Mouse (Mus musculus): ENCODE measurements around the gene Anks3.

Gene Anks3

DNA sequence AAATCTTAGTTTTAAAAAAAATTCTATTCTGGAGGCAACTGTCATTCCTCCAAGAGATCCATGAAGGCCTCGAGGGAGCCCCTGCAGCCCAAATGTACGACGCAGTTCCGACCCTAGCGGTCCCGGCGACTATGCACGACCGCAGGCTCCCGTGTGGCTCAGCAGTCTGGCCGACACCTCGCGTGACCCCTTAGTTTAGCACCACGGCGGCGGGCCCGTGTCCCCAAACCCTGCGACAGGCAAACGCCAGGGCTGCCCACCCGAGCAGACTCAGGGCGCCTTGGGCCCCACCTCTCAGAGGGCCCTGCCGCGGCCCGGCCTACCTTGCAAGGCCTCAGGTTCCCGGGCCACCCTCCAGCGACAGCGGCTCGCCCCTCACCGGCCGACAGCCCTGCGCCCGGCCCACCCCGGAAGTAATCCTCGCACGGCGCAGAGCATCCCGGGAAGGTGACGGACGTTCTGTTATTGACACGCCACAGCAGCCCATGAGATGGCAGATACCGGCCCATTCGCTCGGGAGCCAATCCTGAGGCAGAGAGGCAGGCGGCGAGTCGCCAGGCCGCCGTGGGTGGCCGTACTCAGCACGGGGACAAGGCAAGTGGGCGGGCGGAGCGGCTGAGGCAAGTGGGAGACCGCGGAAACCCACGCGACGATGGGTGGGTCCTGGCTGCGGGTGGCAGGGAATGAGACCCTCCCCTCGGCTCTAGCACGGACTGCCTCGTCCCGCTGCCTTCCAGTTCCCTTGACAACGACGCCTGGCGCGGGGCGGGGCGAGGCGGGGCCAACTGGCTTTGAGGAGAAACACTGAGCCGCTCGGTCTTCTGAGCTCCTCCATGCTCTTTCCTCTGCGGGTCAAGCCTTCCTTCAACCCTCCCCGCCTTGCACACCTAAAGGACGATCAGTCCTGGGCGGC is at the start of gene Anks3:
Gene Anks3 (minus strand): TSS at position 409 of the 913 bp plus-strand sequence.
- peak; percentile 99 to 100 for DNase-seq

DNA sequence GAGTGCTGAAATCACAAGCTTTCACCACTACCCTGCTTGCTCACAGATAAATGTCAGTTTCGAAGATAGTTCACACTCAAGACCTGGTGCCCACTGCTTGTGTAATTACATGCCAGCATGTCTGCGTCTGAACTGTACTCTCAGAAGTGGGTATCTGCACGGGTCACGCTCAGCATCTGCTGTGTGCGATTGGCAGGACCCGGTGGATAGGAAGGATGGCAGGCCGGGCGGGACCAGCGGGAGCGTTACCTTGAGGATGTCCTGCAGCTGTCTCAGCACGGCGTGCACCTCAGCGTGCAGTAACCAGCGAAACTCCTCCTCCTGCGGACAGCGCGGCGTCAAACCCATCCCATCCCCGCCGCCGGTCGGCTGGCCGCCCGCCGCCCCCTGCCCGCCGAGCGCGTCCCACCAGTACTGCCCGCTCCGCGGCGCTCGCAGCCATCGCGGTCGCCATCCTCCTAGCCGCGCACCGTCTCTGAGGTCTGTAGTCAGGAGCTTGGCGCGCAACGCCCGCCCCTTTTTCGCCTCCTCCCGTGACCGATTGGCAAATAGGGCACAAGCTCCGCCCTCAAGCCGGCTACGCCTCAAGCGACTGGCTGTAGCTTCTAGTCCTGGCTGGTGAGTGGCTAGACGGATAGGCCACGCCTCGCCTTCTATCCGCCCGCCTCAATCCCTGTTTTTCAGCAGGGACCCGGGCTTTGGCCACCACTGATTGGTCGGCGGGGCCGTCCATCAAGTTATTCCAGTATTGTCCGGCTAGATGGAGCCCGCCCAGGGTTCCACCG is 49.2 kb upstream of the Anks3 start, which contains the start of gene Rogdi:
Gene Rogdi (minus strand): TSS at position 500 of the 785 bp plus-strand sequence.
- peak; percentile 99 for DNase-seq

DNA sequence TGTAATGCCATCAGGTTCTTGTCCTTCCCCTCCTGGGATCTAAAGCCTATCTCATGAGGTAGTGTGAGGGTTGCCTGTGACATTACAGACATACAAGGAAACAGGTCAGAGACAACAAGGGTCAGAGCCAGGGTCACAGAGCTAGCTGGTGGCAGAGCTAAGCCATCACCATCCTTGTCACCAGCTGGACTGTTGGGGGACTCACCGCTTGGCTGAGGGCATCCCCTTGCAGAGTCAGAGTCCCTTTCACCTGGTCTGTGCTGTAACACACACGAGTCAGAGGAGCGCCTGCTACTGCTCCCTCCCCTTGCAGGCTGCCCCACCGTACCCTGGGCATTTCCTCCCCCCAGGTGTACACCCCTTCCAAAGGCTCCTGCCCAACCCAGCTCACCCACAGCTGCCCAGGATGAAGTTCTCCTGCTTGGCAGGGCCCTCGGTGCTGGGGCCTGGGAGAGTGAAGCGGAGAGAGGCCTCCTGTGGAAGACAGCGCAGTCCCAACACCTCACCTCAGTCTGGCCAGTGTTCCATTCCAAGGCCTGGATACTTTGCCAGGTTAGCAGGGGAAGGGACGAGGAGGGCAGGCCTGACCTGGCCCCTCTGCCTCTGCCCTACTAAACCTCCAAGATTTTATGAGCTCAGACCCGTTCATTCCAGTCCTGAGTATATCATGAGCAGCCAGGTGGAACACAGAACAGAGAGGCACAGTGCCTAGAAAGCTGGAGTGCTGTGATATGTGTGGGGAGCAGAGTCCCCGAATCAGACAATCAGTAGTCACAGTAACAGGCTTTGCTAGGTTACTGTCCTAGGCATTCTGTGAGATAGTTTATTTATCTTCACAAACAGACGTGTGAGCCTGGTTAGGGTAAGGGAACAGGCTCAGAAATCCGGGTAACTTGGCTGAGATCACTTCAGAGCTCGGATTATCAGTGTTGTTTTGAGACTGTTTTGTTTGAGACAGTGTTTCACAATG is 48.3 kb upstream of the Anks3 start:
- DNase-seq: peak in 1 of 2 experiments; percentile 36

DNA sequence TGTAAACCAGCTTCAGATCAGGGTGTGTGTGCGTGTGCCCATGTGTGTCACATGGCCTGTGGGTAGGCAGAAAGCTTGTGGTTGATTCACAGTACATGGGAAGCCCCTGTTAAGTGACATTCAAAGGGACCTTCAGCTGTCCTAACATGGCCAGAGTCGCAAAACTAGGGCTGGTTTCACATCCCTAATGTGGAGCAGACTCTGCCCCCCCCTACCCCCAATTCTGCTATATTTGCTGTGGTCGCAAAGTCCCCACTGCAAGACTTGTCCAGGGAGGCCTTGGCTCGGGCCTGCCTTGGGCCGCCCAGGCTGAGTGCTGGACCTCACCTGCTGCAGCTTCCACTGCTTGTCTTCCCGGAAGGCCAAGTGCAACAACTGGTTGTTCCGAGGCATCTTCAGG is 47.3 kb upstream of the Anks3 start:
- DNase-seq: no peak

DNA sequence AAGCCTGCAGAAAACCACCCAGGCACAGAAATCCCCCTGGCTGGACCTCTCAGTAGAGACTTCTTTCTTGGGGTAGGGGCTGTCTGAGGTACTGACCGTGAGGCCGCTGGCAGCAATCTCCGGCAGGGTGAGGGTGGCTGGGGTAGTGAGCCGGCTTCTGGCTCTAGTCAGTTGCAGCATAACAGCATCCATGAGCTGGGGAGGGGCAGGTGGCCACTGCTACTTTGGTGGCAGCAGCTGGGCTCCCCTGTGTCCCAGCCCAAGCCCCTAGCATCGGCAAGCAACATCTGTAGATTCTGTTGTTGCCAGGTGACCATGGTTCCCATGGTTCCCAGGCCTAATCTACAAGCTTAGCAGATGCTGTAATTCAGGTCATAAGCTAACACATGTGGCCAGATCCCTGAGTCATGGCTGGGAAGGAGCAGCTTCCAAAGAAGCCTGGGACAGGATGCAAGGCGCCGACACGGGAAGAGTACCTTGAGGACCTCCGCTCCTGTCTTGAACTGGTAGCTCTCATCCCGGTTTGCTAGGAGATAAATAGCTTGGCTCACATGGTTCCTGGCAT is 46.4 kb upstream of the Anks3 start:
- DNase-seq: no peak

DNA sequence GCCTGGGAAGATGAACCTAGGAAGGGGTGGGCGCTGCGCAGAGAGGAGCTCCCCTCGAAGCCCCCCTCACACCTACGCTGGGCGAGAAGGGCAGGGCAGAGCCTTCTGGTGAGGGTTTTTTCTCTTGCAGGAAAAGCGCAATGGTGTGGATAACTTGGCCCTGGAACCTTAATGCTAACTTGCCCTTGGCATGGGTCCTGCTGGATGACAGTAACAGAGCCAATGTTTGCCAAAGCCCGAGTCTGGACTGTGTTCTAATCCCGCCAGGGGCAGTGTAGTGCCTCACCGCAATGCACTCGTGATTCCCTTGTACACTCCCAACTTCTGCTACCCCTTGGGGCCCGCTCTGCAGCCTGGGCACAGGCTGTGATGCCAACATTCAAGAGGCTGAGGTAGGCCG is 44.1 kb upstream of the Anks3 start:
- peak; percentile 61 to 65 for DNase-seq

DNA sequence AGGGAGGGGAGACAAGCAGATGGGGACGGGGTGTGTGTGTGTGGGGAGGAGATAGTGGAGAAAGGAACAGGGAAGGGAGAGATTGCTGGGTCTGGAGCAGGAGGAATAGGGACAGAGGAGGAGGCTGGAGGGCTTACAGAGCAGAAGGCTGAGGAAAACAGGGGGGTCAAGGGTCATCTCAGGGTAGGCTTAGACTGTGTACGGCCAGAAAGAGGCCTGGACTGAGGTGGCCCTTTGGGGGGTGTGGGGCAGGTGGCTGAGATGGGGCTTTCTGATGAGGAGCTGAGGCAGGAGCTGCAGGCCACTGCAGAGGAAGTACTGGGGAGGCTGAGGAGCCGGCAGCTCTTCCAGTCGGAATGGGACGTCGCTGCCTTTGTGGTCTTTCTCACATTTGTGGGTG is 43.5 kb upstream of the Anks3 start:
- DNase-seq: no peak

DNA sequence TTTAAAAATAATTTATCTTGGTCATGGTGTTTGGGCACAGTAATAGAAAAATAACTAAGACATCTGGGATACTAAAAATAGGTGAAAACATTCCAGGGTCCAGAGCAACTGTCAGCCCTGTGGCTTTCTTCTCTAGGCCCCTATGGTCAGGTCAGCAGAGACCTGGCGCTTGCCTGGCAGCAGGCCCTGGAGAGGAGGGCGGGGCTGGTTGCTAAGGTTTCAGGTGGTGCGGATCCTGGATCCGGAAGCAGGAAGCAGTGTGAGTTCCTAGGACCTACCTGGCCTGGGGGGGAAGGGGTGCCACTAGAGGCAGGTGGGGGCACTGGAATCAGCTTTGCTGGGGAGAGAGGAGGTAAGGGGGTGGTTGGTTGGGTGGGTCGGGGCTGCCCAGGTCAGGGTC is 43.1 kb upstream of the Anks3 start, which contains the start of gene Smim22:
Gene Smim22 (plus strand): TSS at position 222 of the 400 bp plus-strand sequence.
- peak; percentile 52 to 54 for DNase-seq

DNA sequence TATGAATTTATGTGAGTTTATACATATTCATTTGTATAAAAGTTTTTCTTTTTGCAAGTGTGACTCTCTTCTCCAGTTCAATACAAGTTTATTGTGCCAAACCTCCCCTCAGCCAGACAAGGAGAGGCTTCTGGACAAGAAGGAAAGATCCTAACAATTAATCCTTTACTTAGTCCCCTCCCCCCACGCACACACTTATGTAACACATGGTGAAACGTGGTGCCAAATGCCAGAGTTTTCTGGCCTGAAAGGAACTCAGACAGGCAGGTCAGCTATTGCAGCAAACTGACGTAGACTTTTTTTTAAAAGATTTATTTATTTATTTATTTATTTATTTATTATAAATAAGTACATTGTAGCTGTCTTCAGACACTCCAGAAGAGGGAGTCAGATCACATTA is 36.6 kb upstream of the Anks3 start:
- no peak for DNase-seq

DNA sequence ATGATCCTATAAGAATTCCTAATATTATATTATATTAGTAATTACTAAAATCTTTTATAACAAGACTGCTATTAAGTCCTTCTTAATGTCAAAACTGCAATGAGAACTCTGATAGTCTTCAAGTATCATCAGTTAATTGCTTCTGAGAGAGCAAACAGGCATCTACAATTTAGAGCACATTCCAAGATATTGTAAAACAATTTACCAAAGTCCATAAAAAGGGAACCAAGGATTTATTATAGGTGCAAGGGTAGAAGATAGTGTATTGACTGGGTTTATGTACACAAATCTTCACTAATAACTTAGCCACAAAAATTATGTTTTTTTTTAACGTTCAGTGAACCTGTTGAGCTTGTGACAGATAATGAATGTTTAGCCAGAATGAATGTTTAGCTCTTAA is 35.0 kb upstream of the Anks3 start:
- DNase-seq: no peak

DNA sequence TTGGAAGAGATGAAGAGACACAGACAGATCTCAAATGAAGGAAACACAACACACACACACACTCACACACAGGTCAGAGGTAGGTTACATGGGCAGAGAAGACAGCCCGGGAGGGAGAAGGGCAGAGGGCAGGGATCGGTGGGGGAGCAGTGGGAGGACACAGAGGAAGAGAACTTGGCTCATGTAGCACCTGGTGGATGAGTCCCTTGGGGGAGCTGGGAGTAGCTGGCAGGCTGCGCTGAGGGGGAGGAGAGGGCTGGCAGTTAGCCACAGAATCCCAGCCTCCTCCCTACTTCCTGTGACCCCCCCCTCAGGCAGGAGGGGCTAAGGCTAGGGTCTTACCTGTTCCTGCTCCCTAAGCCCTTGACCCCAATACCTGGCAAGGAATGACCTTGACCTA is 33.5 kb upstream of the Anks3 start, which contains the start of gene Sept12:
Gene Sept12 (minus strand): TSS at position 300 of the 400 bp plus-strand sequence.
- no peak for DNase-seq

DNA sequence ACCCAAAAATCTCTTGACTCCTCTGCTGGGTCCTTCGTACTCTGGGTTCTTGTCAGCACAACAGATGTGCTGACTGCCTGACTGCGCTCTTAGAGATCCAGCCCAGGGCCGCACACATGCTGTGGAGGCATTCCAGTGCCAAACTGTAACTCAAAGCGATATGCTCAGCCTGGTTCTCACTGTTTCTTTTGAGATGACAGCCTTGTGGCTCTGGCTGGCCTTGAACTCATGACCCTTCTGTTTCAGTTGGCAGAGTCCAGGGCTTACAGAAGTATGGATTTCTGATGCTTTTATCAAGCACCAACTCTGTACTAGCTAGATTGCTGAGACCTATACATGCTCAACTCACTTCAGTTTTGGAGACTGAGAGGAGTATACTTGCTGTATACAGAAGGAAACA is 29.3 kb upstream of the Anks3 start:
- no peak for DNase-seq

DNA sequence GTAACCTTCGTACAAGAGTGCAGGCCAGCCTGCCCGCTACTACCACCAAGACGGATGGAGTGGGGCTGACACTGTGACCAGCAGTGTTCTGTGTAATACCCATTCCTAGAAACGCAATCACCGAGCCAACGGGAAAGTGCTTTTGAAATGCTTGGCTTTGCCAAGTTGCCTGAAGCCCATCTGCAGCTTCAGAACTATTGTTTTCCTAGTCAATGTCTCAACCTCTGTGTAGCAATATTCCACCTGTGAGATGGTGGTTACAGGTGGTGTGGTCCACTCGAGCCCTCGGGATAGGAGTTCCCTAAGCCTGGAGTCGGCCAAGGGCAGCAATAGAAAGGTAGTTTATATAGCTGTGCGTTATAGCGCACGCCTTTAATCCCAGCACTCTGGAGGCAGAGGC is 20.7 kb upstream of the Anks3 start:
- no peak for DNase-seq

DNA sequence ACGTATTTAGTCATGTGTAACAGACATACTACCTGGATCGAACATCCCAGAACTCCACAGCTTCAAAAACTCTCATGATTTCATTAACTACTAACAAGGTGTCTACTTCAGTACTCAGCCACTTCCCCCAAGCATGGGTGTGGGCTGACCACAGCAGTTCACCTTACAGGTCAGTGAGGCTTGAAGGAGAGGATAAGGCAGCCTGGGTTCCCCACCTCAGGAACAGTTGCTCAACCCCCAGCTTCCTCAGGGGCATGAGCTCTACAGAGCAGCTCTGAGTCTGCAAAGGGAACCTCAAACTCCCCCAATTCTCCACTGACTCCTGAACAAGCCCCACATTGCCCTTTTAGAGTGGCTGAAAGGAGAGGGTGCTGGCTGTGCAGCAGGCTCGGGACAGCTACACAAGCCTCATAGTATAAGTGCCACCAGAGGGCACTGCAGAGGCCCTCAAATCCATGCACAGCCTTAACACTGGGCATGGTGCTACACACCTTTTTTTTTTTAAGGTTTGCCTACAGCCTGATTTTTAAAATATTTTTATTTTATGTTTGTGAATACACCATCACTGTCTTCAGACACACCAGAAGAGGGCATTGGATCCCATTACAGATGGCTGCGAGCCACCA is 15.9 kb upstream of the Anks3 start:
- DNase-seq: peak; percentile 41 to 50

DNA sequence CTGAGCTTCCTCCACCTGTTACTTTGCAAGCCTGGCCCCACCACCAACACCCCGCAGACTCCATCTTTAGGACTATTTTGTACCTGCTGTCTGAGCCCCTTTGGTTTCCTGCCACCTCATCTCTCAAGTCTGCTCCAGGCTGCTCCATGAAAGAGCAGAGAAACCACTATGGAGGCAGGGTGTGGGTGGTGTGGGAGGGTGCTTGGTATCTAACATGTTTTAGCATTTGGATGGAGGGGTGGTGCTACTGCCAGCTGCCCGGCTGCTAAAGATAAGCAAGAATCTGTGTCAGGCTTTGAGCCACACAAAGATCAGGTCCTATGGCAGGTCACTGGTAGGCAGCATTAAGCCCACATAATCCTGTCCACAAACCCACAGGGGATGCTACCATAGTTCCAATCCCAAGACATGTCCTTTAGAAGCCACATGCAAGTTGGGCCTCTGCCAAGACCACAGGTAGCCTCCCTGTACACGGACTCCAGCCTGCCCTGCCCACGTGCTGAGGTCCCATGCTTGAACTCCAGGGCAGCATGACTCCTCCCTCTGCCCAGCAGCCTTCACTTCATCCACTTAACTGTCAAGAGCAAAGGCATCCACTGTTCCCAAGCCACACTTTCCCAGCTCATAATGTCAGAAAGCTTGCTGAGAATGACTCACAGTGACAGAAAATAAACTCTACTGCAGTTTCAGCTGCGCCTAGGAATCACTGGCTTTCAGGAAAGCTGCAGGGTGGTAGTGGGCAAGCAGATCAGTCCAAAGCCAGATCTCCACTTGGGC is 14.5 kb upstream of the Anks3 start:
- no peak for DNase-seq

DNA sequence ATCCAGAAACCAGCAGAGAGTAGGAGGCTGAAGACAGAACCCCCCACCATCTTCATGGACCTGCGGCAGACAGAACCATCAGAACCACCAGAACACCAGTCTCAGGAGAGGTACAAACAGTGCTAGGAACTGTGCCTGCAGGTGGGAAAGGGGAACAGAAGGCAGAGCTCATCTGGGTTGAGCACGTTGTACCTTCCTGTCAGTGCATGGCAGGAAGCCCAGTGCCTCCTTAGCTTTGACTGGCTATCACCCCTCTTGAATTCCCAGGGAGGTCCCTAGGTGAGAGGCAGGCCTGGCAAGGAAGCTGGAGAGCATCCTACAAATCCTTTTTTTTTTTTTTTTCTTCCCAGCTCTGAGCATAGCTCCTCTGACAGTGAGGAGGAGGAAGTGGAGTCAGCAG is 12.2 kb upstream of the Anks3 start:
- peak in 1 of 2 experiments; percentile 40 for DNase-seq

DNA sequence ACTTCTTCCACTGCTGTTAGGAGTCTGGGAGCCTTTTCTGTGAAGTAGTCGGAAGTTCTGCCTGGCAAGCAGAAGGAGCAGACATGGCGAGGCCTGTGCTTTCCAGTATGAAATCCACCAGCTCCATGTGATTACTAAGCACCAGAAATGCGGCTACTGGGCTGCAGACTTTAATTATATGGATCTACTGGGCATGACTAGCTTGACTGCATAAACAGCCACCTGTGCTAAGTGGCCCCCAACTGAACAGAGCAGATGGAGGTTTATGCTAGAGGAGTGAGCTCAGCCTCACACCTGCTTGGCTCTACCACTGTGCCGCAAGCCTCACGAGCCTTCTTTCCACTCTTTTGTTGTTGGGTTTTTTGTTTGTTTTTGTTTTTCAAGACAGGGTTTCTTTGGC is 10.5 kb upstream of the Anks3 start:
- peak in 1 of 2 experiments; percentile 30 for DNase-seq

DNA sequence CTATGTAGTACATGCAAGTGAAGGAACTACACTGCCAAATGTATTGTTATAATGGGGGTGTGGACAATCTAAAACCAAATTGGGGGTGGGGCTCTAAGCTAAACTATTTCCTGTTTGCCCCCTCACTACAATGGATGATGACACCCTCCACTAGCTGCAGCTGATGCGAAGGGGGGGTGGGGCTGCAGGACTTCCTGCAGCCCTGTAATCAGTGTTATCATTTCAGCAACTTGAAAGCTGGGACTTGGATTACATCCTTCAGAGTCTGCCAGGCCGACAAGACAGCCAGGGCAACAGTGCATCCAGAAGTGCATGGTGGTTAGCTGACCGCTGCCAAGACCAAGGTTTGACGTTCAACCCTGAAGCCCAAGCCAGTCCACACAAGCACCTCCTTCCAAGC is 7.6 kb upstream of the Anks3 start:
- no peak for DNase-seq

DNA sequence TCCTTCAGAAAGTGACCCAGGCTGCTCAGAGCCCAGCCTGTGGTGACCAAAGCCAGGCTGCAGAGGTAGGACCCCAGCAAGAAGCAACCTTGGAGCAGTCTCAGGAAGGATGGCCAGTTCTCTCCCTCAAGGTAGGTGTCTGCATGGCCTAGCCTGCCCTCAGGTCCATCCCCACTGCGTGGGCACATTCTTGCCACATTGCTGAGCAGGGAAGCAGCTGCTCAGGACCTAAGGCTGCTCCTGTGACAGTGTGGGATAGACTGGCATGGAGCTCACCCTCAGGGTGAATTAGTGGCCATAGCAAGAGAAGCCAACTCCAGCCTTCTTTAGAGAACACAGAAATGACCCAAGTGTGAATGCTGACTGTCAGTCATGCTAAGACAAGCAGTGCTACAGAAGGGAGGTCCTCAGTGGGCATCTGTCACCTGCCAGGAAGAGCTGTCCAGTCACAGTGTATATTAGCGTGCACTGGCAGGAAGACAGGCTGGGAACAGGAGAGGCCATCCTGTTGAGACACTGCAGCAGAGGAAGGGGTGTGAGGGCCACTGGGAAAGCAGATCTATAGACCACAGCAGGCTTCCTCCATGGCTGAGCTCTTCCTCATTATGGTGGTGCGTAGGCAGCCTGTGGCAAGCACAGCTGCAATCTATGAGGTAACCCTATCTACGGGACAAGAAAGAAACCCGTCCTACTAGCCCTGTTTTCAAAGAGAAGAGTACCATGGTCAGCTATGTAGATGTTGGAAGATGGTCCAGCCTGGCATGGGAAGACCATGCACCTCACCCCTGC is 5.2 kb upstream of the Anks3 start:
- DNase-seq: no peak

DNA sequence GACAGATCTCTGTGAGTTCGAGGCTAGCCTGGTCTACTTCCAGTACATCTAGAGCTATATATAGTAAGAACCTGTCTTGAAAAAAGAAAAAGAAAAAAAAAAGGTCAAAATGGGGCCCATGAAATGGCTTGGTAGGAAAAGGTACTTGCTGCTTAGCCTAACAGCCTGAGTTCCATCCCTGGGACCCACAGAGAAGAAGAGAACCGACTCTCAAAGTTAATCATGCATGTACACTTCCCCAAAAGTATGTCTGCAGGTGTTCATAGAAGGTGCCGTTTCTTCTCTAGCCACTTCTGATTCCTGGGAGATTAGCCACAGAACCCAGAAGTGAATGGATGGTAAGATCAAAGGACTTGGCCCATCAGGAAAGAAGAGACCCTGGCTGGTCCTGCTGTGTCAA is 4.4 kb upstream of the Anks3 start:
- no peak for DNase-seq
